31 mouse cellular contexts compared by ENCODE assay signal in genomic region chr5:124912276-124912675, GRCm38 (mm10). TPM values are rescaled to one million over a fixed set of nuclear protein-coding genes. Genes with fewer than 3 reads are reported as not detected.
DNase-seq lines count a peak whose midpoint lies in the region; ATAC-seq lines count a peak whose summit lies in the region.
"Had no signal": no experiment of that assay in that cellular context is flagged by ENCODE, and none has a peak within 500 bp of the region (broad histone marks: within the 10 kb centered on the region; RNA-seq: fewer than 3 reads in every experiment).

No protein-coding gene starts in this region.

- no peak overlapping the region for H3K4me2 ChIP-seq in forebrain, embryonic 13.5 days
- H3K4me2 ChIP-seq: embryonic facial prominence, embryonic 13.5 days; hindbrain, embryonic 15.5 days; lung, embryonic 14.5 days; midbrain, embryonic 11.5 days; neural tube, embryonic 12.5 days had no signal

- H3K4me3 ChIP-seq in forebrain, embryonic 13.5 days = no peak overlapping the region
- H3K4me3 ChIP-seq: embryonic facial prominence, embryonic 13.5 days; erythroblast, embryonic 14.5 days; gastrocnemius, adult 2 months; hindbrain, embryonic 10.5 days; hindbrain, embryonic 15.5 days; myocyte; neural tube, embryonic 12.5 days had no signal

- H3K27ac ChIP-seq in forebrain, embryonic 13.5 days = peak overlapping the region; percentile 77
- H3K27ac ChIP-seq: gastrocnemius, adult 2 months; liver, embryonic 14.5 days; neural tube, embryonic 12.5 days had no signal

- DNase-seq in gastrocnemius, postnatal 14 days = peak; percentile 33
- DNase-seq in gastrocnemius, adult 18-20 months (ENCODE audit: low spot score) = no peak
- peak; percentile 40 for DNase-seq in ES-CJ7 (ENCODE audit: low read depth, low spot score)
- DNase-seq in Muller cell, postnatal 12 days (ENCODE audit: inconsistent ontology term) = peak; percentile 74
- no peak for DNase-seq in spleen, postnatal 14 days (ENCODE audit: low spot score in 2 of 2)
- DNase-seq: adrenal gland, adult 2 months; adrenal gland, postnatal 36 days; B cell, adult 2 months; cerebellum, adult 2 months; cerebellum, postnatal 36 days; gastrocnemius, adult 2 months; heart, postnatal 14 days; kidney, adult 11 months; kidney, postnatal 14 days; layer of hippocampus, adult 9-11 months; liver; lung, embryonic 14.5 days; right cerebral cortex, postnatal 4 days; thymus, adult 2 months; thymus, postnatal 36 days had no signal

- H3K9ac ChIP-seq in forebrain, embryonic 13.5 days = no peak overlapping the region
- H3K9ac ChIP-seq: embryonic facial prominence, embryonic 13.5 days; hindbrain, embryonic 15.5 days; liver, embryonic 14.5 days; lung, embryonic 14.5 days; neural tube, embryonic 12.5 days had no signal

- peaks cover 21% of the 10 kb centered on the region for H3K4me1 ChIP-seq in forebrain, embryonic 13.5 days

- intact Hi-C loops in gastrocnemius, postnatal 14 days (cut with DNase I; ENCODE audit: low total_unique reads) = loop anchor here (5.0 to 10.0 kb wide), 3 partner anchors 100 to 355 kb away; no protein-coding TSS in a partner anchor

- H3K9me3 ChIP-seq in forebrain, embryonic 13.5 days (replicated peaks) = no peaks in the 10 kb centered on the region
- H3K9me3 ChIP-seq: embryonic facial prominence, embryonic 13.5 days; hindbrain, embryonic 10.5 days; hindbrain, embryonic 15.5 days; neural tube, embryonic 12.5 days had no signal

- no peaks in the 10 kb centered on the region for H3K36me3 ChIP-seq in forebrain, embryonic 13.5 days (ENCODE audit: poor library complexity, severe bottlenecking)
- H3K36me3 ChIP-seq: embryonic facial prominence, embryonic 13.5 days; hindbrain, embryonic 10.5 days; hindbrain, embryonic 15.5 days; neural tube, embryonic 12.5 days had no signal

- 42% methylated on average over 6 of the region's 7 CpGs for WGBS in forebrain, embryonic 13.5 days

- no peaks in the 10 kb centered on the region for H3K27me3 ChIP-seq in forebrain, embryonic 13.5 days
- H3K27me3 ChIP-seq: embryonic facial prominence, embryonic 13.5 days; hindbrain, embryonic 15.5 days; neural tube, embryonic 12.5 days had no signal

- ATAC-seq in forebrain, embryonic 13.5 days = no peak
- ATAC-seq: activated CD4-positive, CD25-positive, alpha-beta regulatory T cell, adult 4 months; inflammation-experienced regulatory T-cells, adult 6 months had no signal

RNA-seq across cellular contexts. Expression of gene Zfp664, which starts 49.8 kb away (rescaled TPM):
- total RNA-seq in gastrocnemius, postnatal 14 days (2021) = 10 to 100 TPM; 19.6 to 20.8 TPM
- total RNA-seq in gastrocnemius, adult 18-20 months (2021) = 10 to 100 TPM; 15.9 to 22.7 TPM
- polyA plus RNA-seq in forebrain, embryonic 13.5 days (2015; fragmentation: Nextera tagmentation; extraction: Ambion mirVana) = 148 and 168 TPM in 2 replicates

RNA-seq across cellular contexts. Expression of gene Ccdc92, which starts 50.1 kb away (rescaled TPM):
- total RNA-seq in gastrocnemius, postnatal 14 days (2021) = under 1 TPM; 0.24 to 0.80 TPM
- under 1 TPM; 0.30 to 0.45 TPM for total RNA-seq in gastrocnemius, adult 18-20 months (2021)
- 21.3 and 22.9 TPM in 2 replicates for polyA plus RNA-seq in forebrain, embryonic 13.5 days (2015; fragmentation: Nextera tagmentation; extraction: Ambion mirVana)

Comparison
In these comparisons a context has a peak if more than half of its experiments do, and no peak if none do; other contexts are left out.
1. DNase-seq: peak in gastrocnemius, postnatal 14 days (single experiment), ES-CJ7 (single experiment) and Muller cell, postnatal 12 days (single experiment); none in gastrocnemius, adult 18-20 months (single experiment) and spleen, postnatal 14 days (0 of 2).